Mouse (Mus musculus): ENCODE data around the gene Rrp15. TPM values are rescaled to one million over a fixed set of nuclear protein-coding genes. Genes with fewer than 3 reads are reported as not detected.

Rrp15 gene
- total and polyA plus RNA-seq, 3 experiments: 130 to 142 TPM; not detected in 1

DNA sequence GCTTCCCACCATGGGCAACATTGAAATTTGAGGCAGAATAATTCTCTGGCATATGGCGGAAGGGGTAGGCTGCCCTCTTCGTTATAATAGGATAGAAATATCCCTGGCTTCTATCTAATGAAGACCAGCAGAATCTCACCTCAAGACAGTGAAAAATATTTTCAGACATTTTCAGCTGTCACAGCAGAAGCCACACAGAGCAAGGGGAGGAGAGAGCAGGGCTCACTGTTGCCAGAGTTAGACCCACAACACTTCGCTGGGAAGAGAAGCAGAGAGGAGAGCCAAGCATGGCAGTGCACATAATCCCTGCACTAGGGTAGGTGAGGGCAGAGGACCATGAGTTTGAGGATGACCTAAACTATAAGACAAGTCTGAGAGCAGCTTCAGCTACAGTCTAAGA is 48.7 kb downstream of the Rrp15 start:
- Histone ChIP-seq H3K27me3 (ENCODE audit: control insufficient read depth in 1 of 2, insufficient read depth in 2 of 2, low read length in 2 of 2) (no peaks in the 10 kb centered on the region), H3K9me3 (replicated peaks; ENCODE audit: insufficient read depth, low read length) (no peaks in the 10 kb centered on the region), H3K27ac (ENCODE audit: control insufficient read depth, low read depth, low read length) (no peak overlapping the region), H3K79me2 (ENCODE audit: control insufficient read depth, insufficient read depth, low read length, poor library complexity) (no peaks in the 10 kb centered on the region), H3K9ac (ENCODE audit: control insufficient read depth, low read depth, low read length, poor library complexity, severe bottlenecking) (no peak overlapping the region), H3K4me3 (ENCODE audit: control insufficient read depth in 1 of 2, insufficient read depth in 1 of 2, low read depth in 2 of 2, low read length in 2 of 2) (no peak overlapping the region), H3K4me1 (ENCODE audit: control insufficient read depth in 1 of 2, insufficient read depth in 2 of 2, low read length in 2 of 2) (no peaks in the 10 kb centered on the region), H3K36me3 (ENCODE audit: control insufficient read depth in 1 of 2, insufficient read depth in 2 of 2, low read length in 2 of 2) (no peaks in the 10 kb centered on the region)
- TF ChIP-seq MYB (IDR thresholded peaks at IDR 0.05; ENCODE audit: low read depth, low read length): no peak
- TF ChIP-seq CTCF (IDR thresholded peaks at IDR 0.05 in 2 of 3, conservative IDR thresholded peaks at IDR 0.05 in 1 of 3; ENCODE audit: control insufficient read depth in 1 of 3, insufficient read depth in 1 of 3, low read depth in 2 of 3, low read length in 3 of 3, poor library complexity in 1 of 3, severe bottlenecking in 1 of 3): no peak
- no peak for TF ChIP-seq MYC (IDR thresholded peaks at IDR 0.05; ENCODE audit: low read depth, low read length)
- no peak for TF ChIP-seq UBTF (IDR thresholded peaks at IDR 0.05; ENCODE audit: borderline replicate concordance, insufficient read depth, low read depth, low read length)
- TF ChIP-seq USF2 (IDR thresholded peaks at IDR 0.05; ENCODE audit: borderline replicate concordance in 1 of 2, insufficient read depth in 1 of 2, low read depth in 1 of 2, low read length in 2 of 2): no peak
- DNase-seq (ENCODE audit: low read depth, low spot score): no peak

GRCm38 (mm10) chr1:186698583-186699338 is 50.4 kb downstream of the Rrp15 start:
- Histone ChIP-seq H3K27ac (ENCODE audit: control insufficient read depth, low read depth, low read length) (no peak overlapping the region), H3K9me3 (replicated peaks; ENCODE audit: insufficient read depth, low read length) (no peaks in the 10 kb centered on the region), H3K27me3 (ENCODE audit: control insufficient read depth in 1 of 2, insufficient read depth in 2 of 2, low read length in 2 of 2) (no peaks in the 10 kb centered on the region), H3K9ac (ENCODE audit: control insufficient read depth, low read depth, low read length, poor library complexity, severe bottlenecking) (no peak overlapping the region), H3K36me3 (ENCODE audit: control insufficient read depth in 1 of 2, insufficient read depth in 2 of 2, low read length in 2 of 2) (no peaks in the 10 kb centered on the region), H3K4me3 (ENCODE audit: control insufficient read depth in 1 of 2, insufficient read depth in 1 of 2, low read depth in 2 of 2, low read length in 2 of 2) (no peak overlapping the region), H3K4me1 (ENCODE audit: control insufficient read depth in 1 of 2, insufficient read depth in 2 of 2, low read length in 2 of 2) (no peaks in the 10 kb centered on the region), H3K79me2 (ENCODE audit: control insufficient read depth, insufficient read depth, low read length, poor library complexity) (no peaks in the 10 kb centered on the region)
- DNase-seq (ENCODE audit: low read depth, low spot score): no peak
- no peak for TF ChIP-seq POLR2A (IDR thresholded peaks at IDR 0.05; ENCODE audit: control insufficient read depth in 1 of 2, insufficient read depth in 1 of 2, low read depth in 1 of 2, low read length in 2 of 2, poor library complexity in 1 of 2)
- TF ChIP-seq MAFK (IDR thresholded peaks at IDR 0.05; ENCODE audit: borderline replicate concordance, low read depth, low read length): no peak
- TF ChIP-seq GABPA (IDR thresholded peaks at IDR 0.05; ENCODE audit: low read depth, low read length): no peak
- peak; percentile 11 to 39 (median 39); a peak in 4 of 6 replicates for TF ChIP-seq CTCF (IDR thresholded peaks at IDR 0.05 in 2 of 3, conservative IDR thresholded peaks at IDR 0.05 in 1 of 3; ENCODE audit: control insufficient read depth in 1 of 3, insufficient read depth in 1 of 3, low read depth in 2 of 3, low read length in 3 of 3, poor library complexity in 1 of 3, severe bottlenecking in 1 of 3)
- TF ChIP-seq ZNF384 (IDR thresholded peaks at IDR 0.05; ENCODE audit: low read depth, low read length): no peak

- H3K79me2 ChIP-seq (ENCODE audit: control insufficient read depth, insufficient read depth, low read length, poor library complexity): no peaks in the 10 kb centered on the region
- no peaks in the 10 kb centered on the region for H3K9me3 ChIP-seq (replicated peaks; ENCODE audit: insufficient read depth, low read length)
- no peaks in the 10 kb centered on the region for H3K36me3 ChIP-seq (ENCODE audit: control insufficient read depth in 1 of 2, insufficient read depth in 2 of 2, low read length in 2 of 2)
- H3K27me3 ChIP-seq (ENCODE audit: control insufficient read depth in 1 of 2, insufficient read depth in 2 of 2, low read length in 2 of 2): no peaks in the 10 kb centered on the region
- no peak overlapping the region for H3K27ac ChIP-seq (ENCODE audit: control insufficient read depth, low read depth, low read length)
- no peaks in the 10 kb centered on the region for H3K4me1 ChIP-seq (ENCODE audit: control insufficient read depth in 1 of 2, insufficient read depth in 2 of 2, low read length in 2 of 2)
- no peak overlapping the region for H3K9ac ChIP-seq (ENCODE audit: control insufficient read depth, low read depth, low read length, poor library complexity, severe bottlenecking)
- no peak for DNase-seq (ENCODE audit: low read depth, low spot score)
- no peak overlapping the region for H3K4me3 ChIP-seq (ENCODE audit: control insufficient read depth in 1 of 2, insufficient read depth in 1 of 2, low read depth in 2 of 2, low read length in 2 of 2)
- TF ChIP-seq SMC3 (IDR thresholded peaks at IDR 0.05; ENCODE audit: low read depth, low read length) (no peak), ETS1 (IDR thresholded peaks at IDR 0.05; ENCODE audit: low read depth, low read length) (no peak), JUND (IDR thresholded peaks at IDR 0.05; ENCODE audit: low read depth, low read length) (no peak), USF2 (IDR thresholded peaks at IDR 0.05; ENCODE audit: borderline replicate concordance in 1 of 2, insufficient read depth in 1 of 2, low read depth in 1 of 2, low read length in 2 of 2) (no peak), TAL1 (IDR thresholded peaks at IDR 0.05; ENCODE audit: low read length) (no peak), ZKSCAN1 (IDR thresholded peaks at IDR 0.05; ENCODE audit: low read depth, low read length) (no peak), EP300 (IDR thresholded peaks at IDR 0.05; ENCODE audit: low read depth in 1 of 2, low read length in 2 of 2) (no peak), GABPA (IDR thresholded peaks at IDR 0.05; ENCODE audit: low read depth, low read length) (no peak), MAX (IDR thresholded peaks at IDR 0.05; ENCODE audit: low read length) (no peak), CTCF (IDR thresholded peaks at IDR 0.05 in 2 of 3, conservative IDR thresholded peaks at IDR 0.05 in 1 of 3; ENCODE audit: control insufficient read depth in 1 of 3, insufficient read depth in 1 of 3, low read depth in 2 of 3, low read length in 3 of 3, poor library complexity in 1 of 3, severe bottlenecking in 1 of 3) (no peak), NELFE (IDR thresholded peaks at IDR 0.05; ENCODE audit: low read depth, low read length) (no peak), CHD1 (IDR thresholded peaks at IDR 0.05; ENCODE audit: low read depth, low read length) (no peak), HCFC1 (IDR thresholded peaks at IDR 0.05; ENCODE audit: low read depth, low read length) (no peak), CHD2 (IDR thresholded peaks at IDR 0.05; ENCODE audit: low read length) (no peak), NRF1 (IDR thresholded peaks at IDR 0.05; ENCODE audit: insufficient read depth, low read depth, low read length, poor library complexity, severe bottlenecking) (no peak), MXI1 (IDR thresholded peaks at IDR 0.05; ENCODE audit: low read depth, low read length) (no peak), POLR2AphosphoS5 (IDR thresholded peaks at IDR 0.05; ENCODE audit: borderline replicate concordance, low read depth, low read length) (no peak), SIN3A (IDR thresholded peaks at IDR 0.05; ENCODE audit: low read length) (no peak)
Measured at GRCm38 (mm10) chr1:186696231-186696630, 52.9 kb downstream of the Rrp15 start.
